Mouse (Mus musculus): ENCODE results near the gene Olfr617. TPM values are rescaled to one million over a fixed set of nuclear protein-coding genes. Genes with fewer than 3 reads are reported as not detected.
"Not testable (repeated sequence)": the region's sequence is repeated elsewhere in the genome, so short reads cannot be mapped to it uniquely, and the experiment has no call there.

Gene Olfr617
- not detected in 2 replicates for polyA plus RNA-seq (2012; rRNA removed)

DNA sequence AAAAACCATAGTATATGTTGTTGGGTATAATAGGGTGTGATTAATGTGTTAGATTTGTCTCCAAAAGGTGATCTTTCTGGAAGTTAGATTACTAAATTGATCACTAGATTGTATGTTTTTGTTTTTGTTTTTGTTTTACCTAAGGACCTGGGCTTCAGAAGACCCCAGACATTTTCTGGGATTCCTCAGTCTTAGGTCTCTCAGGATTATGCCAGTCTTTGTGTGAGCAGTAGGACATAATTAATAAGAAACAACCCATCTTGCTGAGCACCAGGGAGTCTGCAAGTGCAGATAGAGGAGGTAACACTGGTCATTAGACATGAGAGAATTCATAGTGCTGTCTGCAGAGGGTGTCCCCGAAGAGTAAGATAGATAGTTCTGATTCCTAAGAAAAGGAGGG, at the start of gene Olfr617:
TSS of gene Olfr617 (plus strand) at position 301 of the 400 bp plus-strand sequence.
- 90% methylated on average over 1 of the region's 1 CpGs for WGBS
- Histone ChIP-seq H3K27me3 (ENCODE audit: control insufficient read depth, insufficient read depth, low read length) (no peaks in the 10 kb centered on the region), H3K4me1 (ENCODE audit: control insufficient read depth, insufficient read depth, low read length) (no peaks in the 10 kb centered on the region), H3K27ac (ENCODE audit: insufficient read depth, low read length) (no peak within 1 kb of the TSS), H3K4me3 (replicated peaks; ENCODE audit: insufficient read depth, low read depth, low read length) (no peak within 1 kb of the TSS)
- TF ChIP-seq POLR2A (IDR thresholded peaks at IDR 0.05; ENCODE audit: borderline replicate concordance, insufficient read depth, low read length) = no peak
- TF ChIP-seq CTCF (IDR thresholded peaks at IDR 0.05; ENCODE audit: borderline replicate concordance, insufficient read depth, low read depth, low read length) = no peak
- no peak for DNase-seq

DNA sequence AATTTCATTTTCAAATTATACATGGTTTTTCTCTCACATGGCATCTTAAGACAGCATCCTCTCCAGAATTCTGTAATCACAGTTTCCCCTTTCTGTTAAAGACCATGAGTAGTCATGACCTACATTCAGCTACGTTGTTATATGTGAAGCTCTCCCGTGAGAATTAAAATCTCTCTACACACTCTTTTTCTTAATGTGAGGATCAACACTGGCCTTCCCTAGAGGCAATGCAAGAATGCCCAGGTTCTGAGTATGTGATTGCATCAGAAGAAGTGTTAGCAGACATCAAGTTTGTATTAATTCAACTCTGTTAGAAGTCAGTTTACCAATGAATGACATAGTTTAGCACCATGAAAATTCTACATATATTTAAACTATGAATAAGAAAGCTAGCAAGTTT, 30.2 kb upstream of the Olfr617 start, which contains the start of gene Olfr612:
TSS of gene Olfr612 (minus strand) at position 101 of the 400 bp plus-strand sequence.
- 72% methylated on average over 2 of the region's 2 CpGs for WGBS
- H3K27me3 ChIP-seq (ENCODE audit: control insufficient read depth, insufficient read depth, low read length); H3K4me3 ChIP-seq (replicated peaks; ENCODE audit: insufficient read depth, low read depth, low read length); DNase-seq; H3K27ac ChIP-seq (ENCODE audit: insufficient read depth, low read length); H3K4me1 ChIP-seq (ENCODE audit: control insufficient read depth, insufficient read depth, low read length): not testable (repeated sequence)

DNA sequence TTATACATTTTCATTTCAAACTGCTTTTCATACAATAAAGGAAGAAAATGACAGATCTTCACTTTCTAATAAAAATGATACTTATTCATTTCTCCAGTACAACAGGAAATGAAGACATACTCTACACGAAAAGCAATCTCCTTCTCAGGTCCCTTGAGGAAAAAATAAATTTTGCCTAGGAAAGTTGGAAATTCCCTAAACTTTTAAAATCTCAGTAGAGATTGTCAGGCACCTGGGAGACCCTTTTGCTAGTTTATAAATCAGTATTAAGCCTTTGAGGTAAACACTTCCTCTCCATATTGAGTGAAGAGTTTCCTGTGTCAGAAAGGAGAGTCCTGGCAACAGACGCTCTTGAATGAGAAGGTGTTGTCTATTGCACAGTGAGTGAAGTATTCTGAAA, 25.1 kb upstream of the Olfr617 start, which contains the start of gene Olfr613:
TSS of gene Olfr613 (plus strand) at position 301 of the 400 bp plus-strand sequence.
- no peak within 1 kb of the TSS for H3K27ac ChIP-seq (ENCODE audit: insufficient read depth, low read length)
- H3K27me3 ChIP-seq (ENCODE audit: control insufficient read depth, insufficient read depth, low read length) = no peaks in the 10 kb centered on the region
- TF ChIP-seq CTCF (IDR thresholded peaks at IDR 0.05; ENCODE audit: borderline replicate concordance, insufficient read depth, low read depth, low read length) (no peak), POLR2A (IDR thresholded peaks at IDR 0.05; ENCODE audit: borderline replicate concordance, insufficient read depth, low read length) (no peak)
- H3K4me1 ChIP-seq (ENCODE audit: control insufficient read depth, insufficient read depth, low read length) = no peaks in the 10 kb centered on the region
- no peak for DNase-seq
- WGBS = 77% methylated on average over 2 of the region's 2 CpGs
- no peak within 1 kb of the TSS for H3K4me3 ChIP-seq (replicated peaks; ENCODE audit: insufficient read depth, low read depth, low read length)

DNA sequence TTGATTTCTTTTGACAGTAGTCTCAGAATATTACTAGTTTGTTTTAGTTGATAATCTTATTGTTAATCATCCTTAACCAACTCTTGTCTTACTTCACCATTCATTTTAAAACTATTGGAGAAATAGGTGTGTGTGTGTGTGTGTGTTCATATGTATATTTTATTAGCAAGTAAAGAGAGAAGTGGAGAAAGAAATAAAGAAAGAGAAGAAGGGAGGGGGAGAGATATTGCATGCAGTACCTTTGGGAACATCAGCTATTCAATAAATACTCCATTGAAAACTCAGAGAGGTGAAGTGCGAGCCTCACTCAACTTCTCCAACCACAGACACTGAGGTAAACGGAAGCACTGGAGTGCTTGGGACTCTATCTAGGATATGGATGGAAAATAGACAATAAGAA, 17.1 kb upstream of the Olfr617 start, which contains the start of gene Olfr615:
TSS of gene Olfr615 (plus strand) at position 301 of the 400 bp plus-strand sequence.
- Histone ChIP-seq H3K4me1 (ENCODE audit: control insufficient read depth, insufficient read depth, low read length) (no peaks in the 10 kb centered on the region), H3K27me3 (ENCODE audit: control insufficient read depth, insufficient read depth, low read length) (no peaks in the 10 kb centered on the region), H3K27ac (ENCODE audit: insufficient read depth, low read length) (no peak within 1 kb of the TSS), H3K4me3 (replicated peaks; ENCODE audit: insufficient read depth, low read depth, low read length) (no peak within 1 kb of the TSS)
- no peak for TF ChIP-seq CTCF (IDR thresholded peaks at IDR 0.05; ENCODE audit: borderline replicate concordance, insufficient read depth, low read depth, low read length)
- no peak for TF ChIP-seq POLR2A (IDR thresholded peaks at IDR 0.05; ENCODE audit: borderline replicate concordance, insufficient read depth, low read length)
- WGBS = 76% methylated on average over 2 of the region's 2 CpGs
- no peak for DNase-seq

DNA sequence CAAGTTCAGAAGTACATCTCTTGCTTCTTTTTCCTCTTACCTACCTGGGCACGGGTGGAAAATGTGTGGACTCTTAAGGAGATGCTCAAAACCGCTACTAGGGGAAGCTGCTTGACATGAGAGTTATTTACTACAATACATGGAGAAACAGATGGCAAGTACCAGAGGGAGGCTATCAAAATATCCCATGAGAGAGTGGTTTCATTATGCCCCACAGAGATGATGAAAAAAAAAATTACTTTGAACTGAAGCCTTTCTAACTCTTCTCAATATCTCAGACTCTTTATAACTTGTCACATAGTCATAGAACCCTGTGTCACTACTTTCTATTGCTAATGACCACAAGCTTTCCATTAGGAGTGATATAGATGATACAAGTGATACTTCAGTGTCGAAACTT, 3.8 kb upstream of the Olfr617 start, which contains the start of gene Olfr616:
TSS of gene Olfr616 (minus strand) at position 101 of the 400 bp plus-strand sequence.
- Histone ChIP-seq H3K27me3 (ENCODE audit: control insufficient read depth, insufficient read depth, low read length) (no peaks in the 10 kb centered on the region), H3K4me3 (replicated peaks; ENCODE audit: insufficient read depth, low read depth, low read length) (no peak within 1 kb of the TSS), H3K27ac (ENCODE audit: insufficient read depth, low read length) (no peak within 1 kb of the TSS), H3K4me1 (ENCODE audit: control insufficient read depth, insufficient read depth, low read length) (no peaks in the 10 kb centered on the region)
- TF ChIP-seq CTCF (IDR thresholded peaks at IDR 0.05; ENCODE audit: borderline replicate concordance, insufficient read depth, low read depth, low read length) (no peak), POLR2A (IDR thresholded peaks at IDR 0.05; ENCODE audit: borderline replicate concordance, insufficient read depth, low read length) (no peak)
- WGBS = 68% methylated on average over 3 of the region's 3 CpGs
- no peak for DNase-seq

DNA sequence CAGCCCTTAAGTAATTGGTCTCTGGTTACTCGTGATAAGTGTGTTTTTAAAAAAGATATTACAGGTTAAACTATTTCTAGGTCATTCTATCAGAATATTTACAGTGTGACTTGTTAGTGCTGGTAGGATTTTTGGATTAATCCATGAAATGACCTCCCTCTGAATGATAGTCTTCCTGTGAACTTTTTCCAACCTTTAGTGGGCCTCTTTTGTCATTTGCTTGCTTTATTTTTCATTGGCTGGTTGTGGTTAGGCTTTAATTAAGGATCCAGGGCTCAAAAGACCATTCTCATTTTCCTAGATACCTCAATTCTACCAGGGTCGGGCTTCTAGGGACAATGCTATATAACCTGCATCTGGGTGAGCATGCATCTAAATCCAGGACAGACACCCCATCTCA, 16.9 kb downstream of the Olfr617 start, which contains the start of gene Olfr618:
TSS of gene Olfr618 (plus strand) at position 301 of the 400 bp plus-strand sequence.
- H3K27ac ChIP-seq (ENCODE audit: insufficient read depth, low read length) = no peak within 1 kb of the TSS
- DNase-seq = no peak
- H3K27me3 ChIP-seq (ENCODE audit: control insufficient read depth, insufficient read depth, low read length) = no peaks in the 10 kb centered on the region
- 51% methylated on average over 2 of the region's 2 CpGs for WGBS
- TF ChIP-seq CTCF (IDR thresholded peaks at IDR 0.05; ENCODE audit: borderline replicate concordance, insufficient read depth, low read depth, low read length) (no peak), POLR2A (IDR thresholded peaks at IDR 0.05; ENCODE audit: borderline replicate concordance, insufficient read depth, low read length) (no peak)
- no peaks in the 10 kb centered on the region for H3K4me1 ChIP-seq (ENCODE audit: control insufficient read depth, insufficient read depth, low read length)
- no peak within 1 kb of the TSS for H3K4me3 ChIP-seq (replicated peaks; ENCODE audit: insufficient read depth, low read depth, low read length)

DNA sequence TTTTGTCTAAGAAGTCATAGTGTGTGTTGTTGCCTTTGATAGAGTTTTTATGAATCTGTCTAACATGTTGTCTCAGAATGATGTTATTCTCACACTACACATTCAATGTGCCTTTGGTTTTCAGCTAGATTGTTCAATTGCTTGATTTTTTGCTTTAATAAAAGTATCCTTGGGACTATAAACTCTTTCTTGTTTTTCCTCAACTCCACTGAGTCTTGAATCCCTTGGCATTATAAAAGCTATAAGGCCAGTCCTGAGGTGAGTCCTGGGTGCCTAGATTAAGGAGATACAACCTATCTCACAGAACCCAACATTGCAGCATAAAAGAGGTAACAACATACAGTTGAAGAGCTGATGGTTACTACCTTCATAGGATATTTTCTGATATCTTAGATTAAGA, 27.4 kb downstream of the Olfr617 start, which contains the start of gene Olfr619:
TSS of gene Olfr619 (plus strand) at position 301 of the 400 bp plus-strand sequence.
- DNase-seq = no peak
- H3K27me3 ChIP-seq (ENCODE audit: control insufficient read depth, insufficient read depth, low read length) = no peaks in the 10 kb centered on the region
- TF ChIP-seq POLR2A (IDR thresholded peaks at IDR 0.05; ENCODE audit: borderline replicate concordance, insufficient read depth, low read length) = no peak
- TF ChIP-seq CTCF (IDR thresholded peaks at IDR 0.05; ENCODE audit: borderline replicate concordance, insufficient read depth, low read depth, low read length) = no peak
- no peak within 1 kb of the TSS for H3K27ac ChIP-seq (ENCODE audit: insufficient read depth, low read length)
- no peaks in the 10 kb centered on the region for H3K4me1 ChIP-seq (ENCODE audit: control insufficient read depth, insufficient read depth, low read length)
- H3K4me3 ChIP-seq (replicated peaks; ENCODE audit: insufficient read depth, low read depth, low read length) = no peak within 1 kb of the TSS

DNA sequence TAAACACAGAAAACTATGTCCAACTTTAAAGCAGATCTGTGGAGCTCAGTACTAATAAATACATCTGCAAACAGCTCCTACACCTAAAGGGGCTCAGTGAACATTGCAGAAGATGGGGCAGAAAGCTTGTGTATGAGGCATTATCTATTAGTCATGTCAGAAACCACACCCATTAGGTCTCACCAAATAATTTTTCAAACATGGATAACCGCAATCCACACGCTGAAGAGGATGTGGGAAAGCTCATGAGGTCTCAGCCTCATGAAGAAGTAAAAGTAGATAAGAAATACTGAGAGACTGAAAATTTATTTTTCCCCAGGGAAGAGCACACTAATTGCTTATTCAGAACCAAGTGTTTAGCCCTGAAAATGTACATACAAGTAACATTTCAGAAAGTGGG, 34.6 kb downstream of the Olfr617 start:
- DNase-seq = no peak
- Histone ChIP-seq H3K27me3 (ENCODE audit: control insufficient read depth, insufficient read depth, low read length) (no peaks in the 10 kb centered on the region), H3K27ac (ENCODE audit: insufficient read depth, low read length) (no peak overlapping the region), H3K4me1 (ENCODE audit: control insufficient read depth, insufficient read depth, low read length) (no peaks in the 10 kb centered on the region), H3K4me3 (replicated peaks; ENCODE audit: insufficient read depth, low read depth, low read length) (no peak overlapping the region)
- WGBS = 83% methylated on average over 2 of the region's 2 CpGs
- no peak for TF ChIP-seq CTCF (IDR thresholded peaks at IDR 0.05; ENCODE audit: borderline replicate concordance, insufficient read depth, low read depth, low read length)
- TF ChIP-seq POLR2A (IDR thresholded peaks at IDR 0.05; ENCODE audit: borderline replicate concordance, insufficient read depth, low read length) = no peak

Measured in cerebellum, adult 2 months (tissue).